Comparison of ENCODE assay signal across 8 mouse cellular contexts in the genomic region with DNA sequence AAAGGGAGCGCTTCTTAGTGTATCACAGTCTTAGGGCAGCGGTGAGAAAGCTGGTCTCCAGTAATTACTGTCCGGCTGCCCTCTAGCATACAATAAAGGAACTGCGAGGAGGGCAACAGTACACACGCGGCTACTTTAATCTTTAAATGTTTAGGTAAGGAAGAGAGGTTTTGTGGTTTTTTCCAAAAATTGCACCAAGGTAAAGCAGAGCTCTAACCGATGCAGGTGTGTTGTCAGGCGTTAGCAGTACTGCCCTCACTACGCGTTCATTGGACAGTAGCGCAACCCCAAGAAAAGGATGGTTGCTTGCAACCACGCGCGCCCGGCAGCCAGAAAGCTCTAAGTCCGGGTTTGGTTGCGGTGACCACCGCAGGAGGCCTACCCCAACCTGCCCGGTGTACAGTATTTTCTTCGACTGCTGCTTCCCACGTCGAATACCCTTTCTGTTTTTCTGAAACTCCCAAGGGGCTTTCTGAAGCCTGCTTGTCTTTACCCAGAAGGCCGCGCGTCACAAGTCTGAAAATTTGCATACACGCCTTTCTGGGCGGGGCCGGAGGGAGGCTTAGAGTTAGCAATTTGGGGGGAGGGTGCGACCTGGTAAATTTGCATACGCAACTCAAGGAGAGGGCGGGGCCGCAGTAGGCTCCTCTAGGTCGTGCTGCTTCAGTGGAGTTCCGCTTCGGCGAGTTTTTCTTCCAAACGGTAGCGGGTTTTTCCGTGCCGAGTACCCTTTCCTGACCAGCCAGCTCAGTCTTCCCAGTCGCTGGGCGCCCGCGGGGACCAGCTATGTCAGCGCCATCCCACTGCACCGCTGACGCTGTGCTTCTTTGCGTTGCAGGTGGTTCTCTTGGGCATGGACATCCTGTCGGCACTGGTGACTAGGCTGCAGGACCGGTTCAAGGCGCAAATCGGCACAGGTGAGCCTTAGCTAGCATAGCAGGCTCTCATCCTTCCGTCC.
DNase-seq lines count a peak whose midpoint lies in the region; ATAC-seq and TF ChIP-seq lines count a peak whose summit lies in the region.

No protein-coding gene starts in this region.

- no peaks in the 10 kb centered on the region for H3K27me3 ChIP-seq in hindbrain, embryonic 10.5 days (ENCODE audit: insufficient read depth, poor library complexity, severe bottlenecking)
- no peaks in the 10 kb centered on the region for H3K27me3 ChIP-seq in lung, postnatal 0 days (replicated peaks; ENCODE audit: insufficient read depth, low read length)

- peak; percentile 80 for TF ChIP-seq EP300 in lung, postnatal 0 days (IDR thresholded peaks at IDR 0.05)

- no peaks in the 10 kb centered on the region for H3K9me3 ChIP-seq in hindbrain, embryonic 10.5 days
- no peaks in the 10 kb centered on the region for H3K9me3 ChIP-seq in lung, postnatal 0 days (ENCODE audit: low read length)

- ATAC-seq in frontal cortex, adult (ENCODE audit: low TSS enrichment), result peak; percentile 70
- ATAC-seq in lung, postnatal 0 days, result peak; percentile 96

- peak overlapping the region; percentile 61 for H3K4me2 ChIP-seq in lung, postnatal 0 days (replicated peaks; ENCODE audit: low read depth, low read length)

- peak; percentile 96 for DNase-seq in MN1 (ENCODE audit: low spot score)
- peak; percentile 96 for DNase-seq in cerebellum, adult 9-10 months
- peak; percentile 92 for DNase-seq in hindbrain, embryonic 10.5 days (ENCODE audit: low spot score)
- peak; percentile 90 for DNase-seq in layer of hippocampus, adult 9-11 months
- DNase-seq in lung, postnatal 0 days (ENCODE audit: low spot score), result peak; percentile 97
- DNase-seq in ovary, postnatal 14 days (ENCODE audit: low spot score), result peak; percentile 76
- DNase-seq in thymus, postnatal 14 days, result peak; percentile 96

- peaks cover 39% of the 10 kb centered on the region for H3K4me1 ChIP-seq in hindbrain, embryonic 10.5 days (replicated peaks)
- no peaks in the 10 kb centered on the region for H3K4me1 ChIP-seq in lung, postnatal 0 days (ENCODE audit: insufficient read depth, low read depth, low read length)

- peak overlapping the region; percentile 93 for H3K9ac ChIP-seq in lung, postnatal 0 days (replicated peaks; ENCODE audit: low read depth)

- peak overlapping the region; percentile 94 for H3K27ac ChIP-seq in hindbrain, embryonic 10.5 days
- peak overlapping the region; percentile 99 for H3K27ac ChIP-seq in lung, postnatal 0 days (ENCODE audit: low read length)

- H3K4me3 ChIP-seq in hindbrain, embryonic 10.5 days, result peak overlapping the region; percentile 52
- peak overlapping the region; percentile 48 for H3K4me3 ChIP-seq in lung, postnatal 0 days (ENCODE audit: low read depth, low read length)

- 1% methylated on average over 53 of the region's 53 CpGs for WGBS in hindbrain, embryonic 10.5 days
- WGBS in lung, postnatal 0 days, result 2% methylated on average over 53 of the region's 53 CpGs

- peak; percentile 77 for TF ChIP-seq CTCF in lung, postnatal 0 days (IDR thresholded peaks at IDR 0.05)

- H3K36me3 ChIP-seq in hindbrain, embryonic 10.5 days, result peaks cover 38% of the 10 kb centered on the region
- peaks cover 9% of the 10 kb centered on the region; the same call in 1 of the 2 replicates for H3K36me3 ChIP-seq in lung, postnatal 0 days (ENCODE audit: insufficient read depth, low read length)

Comparison
In these comparisons a context has a peak if more than half of its experiments do, and no peak if none do; other contexts are left out.
1. Peak in every context shown above with its lines: DNase-seq, ATAC-seq, H3K4me3 ChIP-seq and H3K27ac ChIP-seq.